Mouse (Mus musculus) cortical plate, adult 2 months (tissue): ENCODE results near the gene Cep83.

ENCODE experiments used
- CTCF ChIP-seq: fragments of 200-500 bp; IDR thresholded peaks from 2 replicates; pipeline ENCODE4 v1.5.1; 2011; ENCODE audit warnings: mild to moderate bottlenecking, control low read depth, low read length; ENCODE audit not compliant: insufficient read depth; ENCODE audit errors: extremely low read depth
- POLR2A ChIP-seq: fragments of 200-500 bp; IDR thresholded peaks from 2 replicates; pipeline ENCODE4 v1.6.1; 2011; ENCODE audit warnings: mild to moderate bottlenecking, low read length, control low read depth; ENCODE audit not compliant: insufficient read depth; ENCODE audit errors: extremely low read depth

DNA sequence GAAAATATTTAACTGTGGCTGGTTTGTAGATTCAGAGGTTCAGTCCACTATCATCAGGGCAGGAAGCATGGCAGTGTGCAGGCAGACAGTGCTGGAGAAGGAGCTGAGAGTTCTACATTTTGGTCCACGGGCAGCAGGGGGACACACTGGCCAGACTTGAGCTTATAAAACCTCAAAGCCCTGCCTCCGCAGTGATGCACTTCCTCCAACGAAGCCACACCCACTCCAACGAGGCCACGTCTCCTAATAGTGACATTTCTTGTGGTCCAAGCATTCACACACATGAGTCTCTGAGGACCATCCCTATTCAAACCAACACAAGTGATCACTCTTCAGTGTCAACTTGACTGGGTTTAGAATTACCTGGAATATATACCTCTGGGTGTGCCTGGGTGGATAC is 49.2 kb upstream of the Cep83 start:
- TF ChIP-seq CTCF, result no peak
- TF ChIP-seq POLR2A, result no peak
